Mouse (Mus musculus): ENCODE results near the gene Teddm1b. TPM values are rescaled to one million over a fixed set of nuclear protein-coding genes. Genes with fewer than 3 reads are reported as not detected.

Teddm1b gene
- polyA plus RNA-seq, 1 experiment from 2014 or later, result 1.1 TPM

- H3K4me2 ChIP-seq (replicated peaks), result no peak within 1 kb of the TSS
- H3K4me3 ChIP-seq (replicated peaks), result no peak within 1 kb of the TSS
- no peak within 1 kb of the TSS for H3K27ac ChIP-seq
- WGBS, result 81% methylated on average over 4 of the region's 4 CpGs
- H3K27me3 ChIP-seq, result peaks cover 14% of the 10 kb centered on the region
- H3K9ac ChIP-seq (replicated peaks), result no peak within 1 kb of the TSS
- H3K9me3 ChIP-seq, result no peaks in the 10 kb centered on the region
- H3K36me3 ChIP-seq, result no peaks in the 10 kb centered on the region
- peaks cover under 1% of the 10 kb centered on the region; the same call in 1 of the 2 replicates for H3K4me1 ChIP-seq (replicated peaks)
- no peak for ATAC-seq
Measured at GRCm38 (mm10) chr1:153891442-153891841, 17.3 kb downstream of the Teddm1b start, which contains the start of gene Teddm1a. TSS of gene Teddm1a (plus strand) at chr1:153891742.

DNA sequence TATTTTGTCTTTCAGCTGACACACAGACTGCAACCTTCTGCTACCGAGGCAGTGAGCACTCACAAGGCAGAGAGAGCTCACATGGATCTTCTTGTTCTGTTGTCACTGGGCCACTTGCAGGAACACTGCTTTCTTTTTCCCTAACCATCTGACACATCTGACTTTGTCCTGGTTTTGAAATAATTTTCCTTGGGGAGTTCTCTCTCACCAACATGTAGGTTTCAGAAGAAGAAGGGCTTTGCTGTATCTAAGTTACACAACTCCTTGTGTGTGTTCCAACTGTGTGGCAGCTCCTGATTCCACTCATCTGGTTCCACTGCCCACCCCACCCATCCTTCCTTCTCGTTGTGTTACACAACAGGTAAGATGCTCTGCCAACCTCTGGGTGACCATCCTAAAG lies 19.6 kb downstream of the Teddm1b start:
- H3K27ac ChIP-seq, result no peak overlapping the region
- no peak overlapping the region for H3K4me2 ChIP-seq (replicated peaks)
- no peaks in the 10 kb centered on the region for H3K36me3 ChIP-seq
- H3K27me3 ChIP-seq, result peaks cover 19% of the 10 kb centered on the region
- H3K9me3 ChIP-seq, result no peaks in the 10 kb centered on the region
- no peak overlapping the region for H3K4me3 ChIP-seq (replicated peaks)
- no peak overlapping the region for H3K9ac ChIP-seq (replicated peaks)
- peaks cover 3% of the 10 kb centered on the region; the same call in 1 of the 2 replicates for H3K4me1 ChIP-seq (replicated peaks)
- WGBS, result 69% methylated on average over 2 of the region's 2 CpGs
- no peak for ATAC-seq

DNA sequence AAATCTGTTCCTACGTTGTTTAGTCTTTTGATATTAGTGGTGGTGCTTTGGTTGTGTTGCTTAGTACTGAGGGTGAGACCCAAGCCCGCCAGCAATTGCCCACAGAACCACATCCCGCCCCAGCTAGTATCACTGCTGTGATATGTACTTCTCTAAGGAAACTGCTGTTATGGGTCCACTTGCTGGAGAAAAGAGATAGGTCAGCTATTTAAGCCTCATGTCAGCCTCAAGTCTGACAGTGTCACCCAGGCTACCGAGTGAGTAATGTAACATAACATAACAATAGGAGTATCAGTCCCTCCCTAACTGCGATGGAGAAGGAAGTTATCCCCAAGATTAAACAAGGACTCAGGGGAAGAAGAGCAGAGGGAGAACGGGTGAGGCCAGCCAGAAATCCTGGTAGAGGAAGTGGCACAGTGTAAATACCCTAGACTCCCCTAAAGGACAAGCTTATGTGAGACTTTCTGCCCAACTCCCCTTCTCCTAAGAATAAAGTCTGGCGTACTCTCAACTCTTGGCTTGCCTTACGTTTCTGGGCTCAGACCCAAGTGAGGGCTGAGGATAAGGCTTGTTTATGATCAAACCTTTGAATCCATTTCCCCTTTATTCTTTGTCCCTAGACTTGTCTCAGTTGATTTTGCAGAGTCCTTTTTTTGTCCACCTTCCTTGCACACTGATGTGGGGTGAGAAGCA lies 20.2 kb downstream of the Teddm1b start:
- Histone ChIP-seq H3K4me3 (replicated peaks) (no peak overlapping the region), H3K27ac (no peak overlapping the region)
- 69% methylated on average over 8 of the region's 8 CpGs for WGBS

GRCm38 (mm10) chr1:153894979-153895378 lies 20.8 kb downstream of the Teddm1b start:
- H3K27ac ChIP-seq, result no peak overlapping the region
- WGBS, result 35% methylated on average over 5 of the region's 5 CpGs
- no peak overlapping the region for H3K9ac ChIP-seq (replicated peaks)
- H3K9me3 ChIP-seq, result no peaks in the 10 kb centered on the region
- peaks cover 8% of the 10 kb centered on the region for H3K4me1 ChIP-seq (replicated peaks)
- peaks cover 19% of the 10 kb centered on the region for H3K27me3 ChIP-seq
- no peak for ATAC-seq
- no peak overlapping the region for H3K4me2 ChIP-seq (replicated peaks)
- H3K4me3 ChIP-seq (replicated peaks), result no peak overlapping the region
- no peaks in the 10 kb centered on the region for H3K36me3 ChIP-seq

More for the DNA sequence above, 20.2 kb downstream of the Teddm1b start:
- Histone ChIP-seq H3K9ac (replicated peaks) (no peak overlapping the region), H3K4me2 (replicated peaks) (no peak overlapping the region), H3K36me3 (no peaks in the 10 kb centered on the region), H3K27me3 (peaks cover 19% of the 10 kb centered on the region), H3K4me1 (replicated peaks) (peaks cover 8% of the 10 kb centered on the region), H3K9me3 (no peaks in the 10 kb centered on the region)
- no peak for ATAC-seq

DNA sequence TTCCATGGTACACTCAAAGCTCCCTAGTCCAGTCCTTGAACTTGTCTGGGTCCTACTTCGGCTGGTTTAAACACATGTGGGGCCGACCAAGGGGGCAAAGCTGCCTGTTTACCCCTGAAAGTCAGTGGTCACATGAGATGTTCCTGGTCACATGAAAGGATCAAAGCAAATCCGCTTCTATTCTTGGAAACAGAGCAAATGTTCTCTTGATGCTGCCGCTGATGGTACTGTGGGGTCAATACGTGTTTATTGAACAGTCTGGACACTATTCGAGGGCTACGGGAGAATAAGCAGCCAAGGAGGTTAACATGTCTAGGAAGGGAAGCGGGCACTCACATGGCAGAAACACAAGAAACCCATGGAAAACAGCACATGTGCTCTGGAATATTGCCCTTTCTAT lies 23.1 kb downstream of the Teddm1b start:
- Histone ChIP-seq H3K36me3 (no peaks in the 10 kb centered on the region), H3K4me3 (replicated peaks) (no peak overlapping the region), H3K27me3 (peaks cover 19% of the 10 kb centered on the region), H3K9ac (replicated peaks) (no peak overlapping the region), H3K27ac (no peak overlapping the region), H3K9me3 (no peaks in the 10 kb centered on the region), H3K4me2 (replicated peaks) (no peak overlapping the region), H3K4me1 (replicated peaks) (peaks cover 22% of the 10 kb centered on the region)
- 85% methylated on average over 8 of the region's 8 CpGs for WGBS
- ATAC-seq, result no peak

DNA sequence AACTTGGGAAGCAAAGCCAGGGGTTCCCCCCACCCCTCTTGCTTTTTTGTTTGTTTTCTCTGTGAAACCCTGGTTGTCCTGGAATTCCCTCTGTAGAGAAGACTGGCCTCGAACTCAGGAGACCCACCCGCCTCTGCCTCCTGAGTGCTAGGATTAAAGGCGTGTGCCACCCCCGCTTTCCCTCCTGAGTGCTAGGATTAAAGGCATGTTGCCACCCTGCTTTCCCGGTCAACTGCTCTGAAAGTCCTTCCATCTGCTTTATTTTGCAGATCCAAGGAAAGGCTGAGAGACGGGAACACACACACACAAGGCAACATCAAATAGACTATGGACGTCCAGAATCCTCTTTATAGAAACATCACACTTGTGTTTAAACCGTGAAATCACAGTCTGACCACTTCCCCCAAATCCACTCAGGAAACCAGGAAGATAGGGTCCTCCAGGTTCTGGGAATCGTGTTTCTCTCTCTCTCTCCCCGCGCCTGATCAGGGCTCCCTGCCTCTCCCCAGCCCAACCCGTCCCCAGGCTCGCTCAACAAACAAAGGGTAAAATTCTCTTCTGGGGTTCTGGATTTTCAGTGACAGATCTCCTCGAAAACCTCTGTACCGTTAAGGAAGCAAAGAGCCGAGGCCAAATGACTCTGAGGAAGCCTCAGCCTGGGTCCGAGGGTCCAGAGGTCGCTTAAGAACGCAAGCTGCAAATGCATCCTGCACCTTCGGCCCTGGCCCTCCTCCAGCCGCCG lies 25.0 kb downstream of the Teddm1b start:
- peak; percentile 67 for ATAC-seq
- Histone ChIP-seq H3K27me3 (peaks cover 12% of the 10 kb centered on the region), H3K27ac (peak overlapping the region; percentile 97), H3K4me3 (replicated peaks) (peak overlapping the region; percentile 78), H3K9ac (replicated peaks) (peak overlapping the region; percentile 94), H3K4me1 (replicated peaks) (peaks cover 35% of the 10 kb centered on the region), H3K4me2 (replicated peaks) (peak overlapping the region; percentile 82), H3K36me3 (peaks cover 14% of the 10 kb centered on the region), H3K9me3 (no peaks in the 10 kb centered on the region)
- 15% methylated on average over 22 of the region's 22 CpGs for WGBS

- Histone ChIP-seq H3K36me3 (peaks cover 21% of the 10 kb centered on the region), H3K9ac (replicated peaks) (peak within 1 kb of the TSS; percentile 94), H3K27me3 (peaks cover 8% of the 10 kb centered on the region; the same call in 1 of the 2 replicates), H3K4me1 (replicated peaks) (peaks cover 35% of the 10 kb centered on the region), H3K4me2 (replicated peaks) (peak within 1 kb of the TSS; percentile 82), H3K9me3 (no peaks in the 10 kb centered on the region), H3K27ac (peak within 1 kb of the TSS; percentile 97), H3K4me3 (replicated peaks) (peak within 1 kb of the TSS; percentile 78)
- ATAC-seq, result peak; percentile 97
- WGBS, result under 1% methylated on average over 51 of the region's 51 CpGs
Measured at GRCm38 (mm10) chr1:153899731-153900380, 25.7 kb downstream of the Teddm1b start, which contains the start of the genes Glul and Teddm2. TSS of gene Glul (plus strand) at chr1:153899944. TSS of gene Teddm2 (minus strand) at chr1:153900228.

DNA sequence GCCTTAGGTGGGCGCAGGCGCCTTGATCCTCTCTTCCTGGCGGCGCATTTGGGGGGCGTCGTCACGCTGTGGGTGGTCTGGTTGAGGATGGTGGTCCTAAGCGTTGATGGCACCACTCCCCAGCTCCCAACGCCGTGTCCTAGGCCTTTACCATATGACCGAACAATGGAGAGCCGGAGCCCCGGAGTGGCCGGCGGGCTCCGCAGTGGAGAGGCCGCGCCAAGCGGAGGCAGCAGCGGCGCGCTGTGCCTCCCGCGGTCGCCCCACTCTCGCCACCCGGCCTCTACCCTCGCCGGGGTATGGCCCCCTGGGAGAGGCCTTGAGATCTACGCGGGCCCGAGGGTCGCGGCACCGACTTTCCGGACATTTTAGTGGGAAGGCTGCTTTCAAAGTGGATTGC lies 26.2 kb downstream of the Teddm1b start:
- H3K4me2 ChIP-seq (replicated peaks), result peak overlapping the region; percentile 82
- H3K27me3 ChIP-seq, result peaks cover 8% of the 10 kb centered on the region; the same call in 1 of the 2 replicates
- H3K4me3 ChIP-seq (replicated peaks), result peak overlapping the region; percentile 78
- peak overlapping the region; percentile 94 for H3K9ac ChIP-seq (replicated peaks)
- peaks cover 35% of the 10 kb centered on the region for H3K4me1 ChIP-seq (replicated peaks)
- peak overlapping the region; percentile 97 for H3K27ac ChIP-seq
- H3K9me3 ChIP-seq, result no peaks in the 10 kb centered on the region
- under 1% methylated on average over 29 of the region's 36 CpGs for WGBS
- peak; percentile 41; the same call in 1 of the 2 replicates for ATAC-seq
- H3K36me3 ChIP-seq, result peaks cover 26% of the 10 kb centered on the region

GRCm38 (mm10) chr1:153900860-153901730 lies 26.9 kb downstream of the Teddm1b start:
- Histone ChIP-seq H3K9me3 (no peaks in the 10 kb centered on the region), H3K36me3 (peaks cover 33% of the 10 kb centered on the region), H3K4me2 (replicated peaks) (peak overlapping the region; percentile 82), H3K27me3 (peaks cover 8% of the 10 kb centered on the region; the same call in 1 of the 2 replicates), H3K4me3 (replicated peaks) (peak overlapping the region; percentile 78), H3K27ac (peak overlapping the region; percentile 97), H3K9ac (replicated peaks) (peak overlapping the region; percentile 94), H3K4me1 (replicated peaks) (peaks cover 35% of the 10 kb centered on the region)
- ATAC-seq, result no peak
- 2% methylated on average over 25 of the region's 25 CpGs for WGBS

GRCm38 (mm10) chr1:153903006-153903405 lies 28.9 kb downstream of the Teddm1b start:
- peaks cover 52% of the 10 kb centered on the region for H3K36me3 ChIP-seq
- no peak overlapping the region for H3K9ac ChIP-seq (replicated peaks)
- H3K27ac ChIP-seq, result no peak overlapping the region
- peak overlapping the region; percentile 82 for H3K4me2 ChIP-seq (replicated peaks)
- peak overlapping the region; percentile 78 for H3K4me3 ChIP-seq (replicated peaks)
- WGBS, result 72% methylated on average over 13 of the region's 13 CpGs
- ATAC-seq, result no peak
- H3K4me1 ChIP-seq (replicated peaks), result peaks cover 35% of the 10 kb centered on the region
- no peaks in the 10 kb centered on the region for H3K9me3 ChIP-seq
- no peaks in the 10 kb centered on the region for H3K27me3 ChIP-seq

GRCm38 (mm10) chr1:153904236-153904635 lies 30.1 kb downstream of the Teddm1b start:
- peaks cover 64% of the 10 kb centered on the region for H3K36me3 ChIP-seq
- no peaks in the 10 kb centered on the region for H3K9me3 ChIP-seq
- no peak overlapping the region for H3K4me3 ChIP-seq (replicated peaks)
- WGBS, result 97% methylated on average over 14 of the region's 14 CpGs
- H3K9ac ChIP-seq (replicated peaks), result no peak overlapping the region
- H3K4me1 ChIP-seq (replicated peaks), result peaks cover 32% of the 10 kb centered on the region
- H3K27ac ChIP-seq, result no peak overlapping the region
- no peak for ATAC-seq
- H3K27me3 ChIP-seq, result no peaks in the 10 kb centered on the region
- no peak overlapping the region for H3K4me2 ChIP-seq (replicated peaks)
